Mouse (Mus musculus) heart, embryonic 12.5 days (tissue): ENCODE results near the gene Cd274. TPM values are rescaled to one million over a fixed set of nuclear protein-coding genes. Genes with fewer than 3 reads are reported as not detected.

ENCODE experiments used
- ATAC-seq: fragments of 200-750 bp; cut with Nextera tagmentation; 2 replicates; pipeline ENCODE4 v1.8.0; 2017; ENCODE audit warnings: moderate TSS enrichment, moderate library complexity; ENCODE audit not compliant: insufficient number of reproducible peaks, low FRiP score
- H3K27ac ChIP-seq: fragments of 300-500 bp; sonication (generic); 2 replicates; pipeline ENCODE4 v1.5.1; 2016; ENCODE audit warnings: mild to moderate bottlenecking, moderate library complexity; ENCODE audit not compliant: poor library complexity, severe bottlenecking
- H3K27me3 ChIP-seq: fragments of 300-500 bp; sonication (generic); replicated peaks from 2 replicates; pipeline ENCODE4 v1.6.1; 2016; ENCODE audit warnings: mild to moderate bottlenecking, moderate library complexity
- H3K36me3 ChIP-seq: fragments of 300-500 bp; sonication (generic); 2 replicates; pipeline ENCODE4 v1.6.1; 2016; ENCODE audit warnings: mild to moderate bottlenecking, moderate library complexity
- H3K4me1 ChIP-seq: fragments of 300-500 bp; sonication (generic); replicated peaks from 2 replicates; pipeline ENCODE4 v1.6.1; 2016; ENCODE audit warnings: mild to moderate bottlenecking
- H3K4me2 ChIP-seq: fragments of 300-500 bp; sonication (generic); 2 replicates; pipeline ENCODE4 v1.6.1; 2016; ENCODE audit warnings: mild to moderate bottlenecking, moderate library complexity
- H3K4me3 ChIP-seq: fragments of 300-500 bp; sonication (generic); 2 replicates; pipeline ENCODE4 v1.5.1; 2016; ENCODE audit warnings: mild to moderate bottlenecking
- H3K9ac ChIP-seq: fragments of 300-500 bp; sonication (generic); 2 replicates; pipeline ENCODE4 v1.6.1; 2016; ENCODE audit warnings: mild to moderate bottlenecking, moderate library complexity
- H3K9me3 ChIP-seq: fragments of 300-500 bp; sonication (generic); replicated peaks from 2 replicates; pipeline ENCODE4 v1.6.1; 2016; ENCODE audit warnings: mild to moderate bottlenecking, moderate library complexity
- WGBS: fragments of 180-500 bp; shearing (Covaris S2); methylation state at CpG from one replicate; pipeline ENCODE4 v1.1.7; 2016; 5-methylcytosine and 5-hydroxymethylcytosine counted together
- polyA plus RNA-seq: library from polyadenylated mRNA; unstranded; fragments of >200 nt; fragmentation: Nextera tagmentation; extraction: Ambion mirVana; gene quantifications from 2 replicates; pipeline ENCODE4 v1.2.1, GENCODE M21; 2016

Gene Cd274
- polyA plus RNA-seq, 1 experiment from 2014 or later, result 0.32 TPM

- Histone ChIP-seq H3K36me3 (no peaks in the 10 kb centered on the region), H3K9ac (no peak overlapping the region), H3K4me1 (peaks cover 16% of the 10 kb centered on the region), H3K27me3 (0 out of 2 replicates have a peak, but pooled peaks cover 4% of the 10 kb centered on the region), H3K4me3 (no peak overlapping the region), H3K9me3 (no peaks in the 10 kb centered on the region), H3K27ac (no peak overlapping the region), H3K4me2 (no peak overlapping the region)
- WGBS, result 25% methylated on average over 3 of the region's 3 CpGs
- no peak for ATAC-seq
Observed at GRCm38 (mm10) chr19:29365105-29365504, 2.1 kb upstream of the Cd274 start.

- Histone ChIP-seq H3K27me3 (0 out of 2 replicates have a peak, but pooled peaks cover 4% of the 10 kb centered on the region), H3K36me3 (no peaks in the 10 kb centered on the region), H3K4me1 (peaks cover 6% of the 10 kb centered on the region), H3K4me3 (peak overlapping the region; percentile 60), H3K4me2 (peak overlapping the region; percentile 93), H3K9ac (peak overlapping the region; percentile 71), H3K27ac (0 out of 2 replicates have a peak overlapping the region, but pooled peaks have one; percentile 21), H3K9me3 (no peaks in the 10 kb centered on the region)
- 47% methylated on average over 20 of the region's 20 CpGs for WGBS
- ATAC-seq, result no peak
Observed at GRCm38 (mm10) chr19:29366226-29366968, 858 bp upstream of the Cd274 start.

GRCm38 (mm10) chr19:29368041-29368440 is 786 bp downstream of the Cd274 start:
- ATAC-seq, result no peak
- H3K4me2 ChIP-seq, result no peak overlapping the region
- H3K27ac ChIP-seq, result no peak overlapping the region
- peaks cover 3% of the 10 kb centered on the region; the same call in 1 of the 2 replicates for H3K4me1 ChIP-seq
- no peaks in the 10 kb centered on the region for H3K36me3 ChIP-seq
- no peak overlapping the region for H3K9ac ChIP-seq
- 92% methylated on average over 2 of the region's 2 CpGs for WGBS
- H3K4me3 ChIP-seq, result no peak overlapping the region
- H3K27me3 ChIP-seq, result 0 out of 2 replicates have a peak, but pooled peaks cover 4% of the 10 kb centered on the region
- H3K9me3 ChIP-seq, result no peaks in the 10 kb centered on the region

- WGBS, result 67% methylated on average over 3 of the region's 3 CpGs
- no peak overlapping the region for H3K4me3 ChIP-seq
- no peak overlapping the region for H3K4me2 ChIP-seq
- no peaks in the 10 kb centered on the region for H3K36me3 ChIP-seq
- H3K27me3 ChIP-seq, result 0 out of 2 replicates have a peak, but pooled peaks cover 4% of the 10 kb centered on the region
- ATAC-seq, result no peak
- no peak overlapping the region for H3K9ac ChIP-seq
- H3K9me3 ChIP-seq, result no peaks in the 10 kb centered on the region
- no peak overlapping the region for H3K27ac ChIP-seq
- peaks cover 7% of the 10 kb centered on the region; the same call in 1 of the 2 replicates for H3K4me1 ChIP-seq
Observed at GRCm38 (mm10) chr19:29368671-29369309, 1.5 kb downstream of the Cd274 start.

GRCm38 (mm10) chr19:29370112-29370511 is 2.9 kb downstream of the Cd274 start:
- no peaks in the 10 kb centered on the region for H3K36me3 ChIP-seq
- no peak overlapping the region for H3K4me2 ChIP-seq
- H3K4me1 ChIP-seq, result peaks cover 7% of the 10 kb centered on the region; the same call in 1 of the 2 replicates
- H3K27ac ChIP-seq, result no peak overlapping the region
- no peak overlapping the region for H3K4me3 ChIP-seq
- no peak for ATAC-seq
- no peak overlapping the region for H3K9ac ChIP-seq
- no peaks in the 10 kb centered on the region for H3K27me3 ChIP-seq
- H3K9me3 ChIP-seq, result no peaks in the 10 kb centered on the region
- 63% methylated on average over 12 of the region's 12 CpGs for whole genome bisulfite sequencing

- Histone ChIP-seq H3K9me3 (no peaks in the 10 kb centered on the region), H3K9ac (no peak overlapping the region), H3K4me3 (no peak overlapping the region), H3K4me2 (no peak overlapping the region), H3K27me3 (no peaks in the 10 kb centered on the region), H3K4me1 (peaks cover 7% of the 10 kb centered on the region; the same call in 1 of the 2 replicates), H3K36me3 (no peaks in the 10 kb centered on the region), H3K27ac (no peak overlapping the region)
- WGBS, result 87% methylated on average over 7 of the region's 7 CpGs
- no peak for ATAC-seq
Observed at GRCm38 (mm10) chr19:29370545-29371283, 3.5 kb downstream of the Cd274 start.

GRCm38 (mm10) chr19:29371284-29372081 is 4.2 kb downstream of the Cd274 start:
- peaks cover 7% of the 10 kb centered on the region; the same call in 1 of the 2 replicates for H3K4me1 ChIP-seq
- ATAC-seq, result no peak
- H3K9ac ChIP-seq, result no peak overlapping the region
- no peaks in the 10 kb centered on the region for H3K36me3 ChIP-seq
- no peaks in the 10 kb centered on the region for H3K9me3 ChIP-seq
- 75% methylated on average over 18 of the region's 18 CpGs for WGBS
- H3K4me2 ChIP-seq, result no peak overlapping the region
- H3K27me3 ChIP-seq, result no peaks in the 10 kb centered on the region
- no peak overlapping the region for H3K4me3 ChIP-seq
- no peak overlapping the region for H3K27ac ChIP-seq

GRCm38 (mm10) chr19:29372138-29372537 is 4.9 kb downstream of the Cd274 start:
- Histone ChIP-seq H3K9ac (no peak overlapping the region), H3K4me1 (peaks cover 4% of the 10 kb centered on the region; the same call in 1 of the 2 replicates), H3K4me3 (no peak overlapping the region), H3K36me3 (no peaks in the 10 kb centered on the region), H3K9me3 (no peaks in the 10 kb centered on the region), H3K4me2 (no peak overlapping the region), H3K27me3 (no peaks in the 10 kb centered on the region), H3K27ac (no peak overlapping the region)
- ATAC-seq, result no peak
- WGBS, result 64% methylated on average over 4 of the region's 4 CpGs

GRCm38 (mm10) chr19:29372621-29373020 is 5.4 kb downstream of the Cd274 start:
- Histone ChIP-seq H3K27ac (no peak overlapping the region), H3K9me3 (no peaks in the 10 kb centered on the region), H3K27me3 (no peaks in the 10 kb centered on the region), H3K4me2 (no peak overlapping the region), H3K4me1 (peaks cover 4% of the 10 kb centered on the region; the same call in 1 of the 2 replicates), H3K9ac (no peak overlapping the region), H3K36me3 (no peaks in the 10 kb centered on the region), H3K4me3 (no peak overlapping the region)
- no peak for ATAC-seq
- WGBS, result 85% methylated on average over 3 of the region's 3 CpGs

- Histone ChIP-seq H3K27me3 (no peaks in the 10 kb centered on the region), H3K27ac (no peak overlapping the region), H3K4me3 (peak overlapping the region; percentile 28), H3K9ac (0 out of 2 replicates have a peak overlapping the region, but pooled peaks have one; percentile 23), H3K9me3 (no peaks in the 10 kb centered on the region), H3K36me3 (no peaks in the 10 kb centered on the region), H3K4me2 (peak overlapping the region; percentile 58), H3K4me1 (peaks cover 4% of the 10 kb centered on the region; the same call in 1 of the 2 replicates)
- ATAC-seq, result no peak
- WGBS, result 33% methylated on average over 11 of the region's 11 CpGs
Observed at GRCm38 (mm10) chr19:29373438-29373837, 6.2 kb downstream of the Cd274 start.
